Mouse (Mus musculus) erythroid progenitor cell, adult 5-6 weeks (primary cell): ENCODE measurements around the gene Lin52. TPM values are rescaled to one million over a fixed set of nuclear protein-coding genes. Genes with fewer than 3 reads are reported as not detected.
A peak's percentile ranks its signal among the peaks of the same experiment; 100 is the strongest.
"Not testable (repeated sequence)": the region's sequence is repeated elsewhere in the genome, so short reads cannot be mapped to it uniquely, and the experiment has no call there.

Experiments
- ATAC-seq: replicated peaks from 2 replicates; pipeline ENCODE4 v1.8.0; 2016; ENCODE audit warnings: moderate number of reproducible peaks, mild to moderate bottlenecking, moderate TSS enrichment, inconsistent platforms; ENCODE audit not compliant: poor library complexity, low FRiP score, severe bottlenecking
- total RNA-seq, 2 experiments: library from RNA; stranded (forward) in 1 of 2; stranded (reverse) in 1 of 2; fragments of 150-400 nt in 1 of 2; fragments of 186-747, 209-891 nt in 1 of 2; gene quantifications; 2 replicates each; pipeline versions ENCODE4 v1.2.3 to v1.2.4; 2015 to 2017; ENCODE audit warnings: low replicate concordance in 2 of 2

The Lin52 gene
- total RNA-seq, 2 experiments from 2014 or later = 22.0 to 41.1 TPM

DNA sequence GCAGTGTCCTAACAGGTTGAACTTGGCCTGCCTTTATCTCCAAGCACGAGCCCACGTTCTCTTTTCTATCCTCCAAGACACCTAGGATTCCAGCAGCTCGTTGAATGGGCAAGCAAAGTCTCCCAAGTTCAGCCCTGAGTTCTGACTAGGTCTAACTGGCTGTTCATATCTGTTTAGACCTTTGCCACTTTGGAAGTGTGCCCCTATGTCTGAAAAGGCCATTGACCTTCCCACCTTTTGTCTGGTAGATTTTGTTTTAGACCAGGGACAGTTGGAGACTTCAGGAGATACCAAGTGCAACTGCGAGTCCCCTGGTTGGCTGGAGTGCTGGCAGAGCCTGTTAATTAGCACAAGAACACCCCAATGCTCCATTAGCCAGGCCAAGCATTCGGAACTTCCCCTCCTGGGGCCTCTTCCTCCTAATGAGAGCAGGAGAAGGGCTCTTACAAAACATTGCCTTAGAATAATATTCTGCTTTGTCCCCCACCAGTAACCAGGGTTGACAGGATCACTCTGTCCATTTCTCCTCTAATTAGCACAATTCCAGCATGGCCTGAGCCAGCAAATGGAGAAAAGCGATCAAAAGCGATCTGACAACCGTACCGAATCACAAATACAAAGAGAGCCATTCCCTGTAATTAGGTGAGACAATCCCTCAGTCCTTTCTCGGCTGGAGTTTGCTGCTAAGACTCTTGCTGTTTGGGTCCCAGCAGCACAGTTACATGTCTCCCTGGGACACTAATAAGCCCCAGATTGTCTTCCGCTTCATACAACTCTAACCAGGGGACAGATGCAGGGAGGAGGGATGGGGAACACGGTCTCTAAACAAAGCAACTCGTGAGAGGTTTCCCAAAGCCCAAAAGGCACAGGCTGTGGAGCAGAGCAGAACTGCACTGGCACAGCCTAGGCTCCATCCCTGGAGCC, 80.9 kb downstream of the Lin52 start:
- ATAC-seq = no peak

- ATAC-seq = no peak
Observed at GRCm38 (mm10) chr12:84532830-84533199, 81.6 kb downstream of the Lin52 start.

- ATAC-seq = no peak
Observed at GRCm38 (mm10) chr12:84533706-84534486, 82.7 kb downstream of the Lin52 start.

DNA sequence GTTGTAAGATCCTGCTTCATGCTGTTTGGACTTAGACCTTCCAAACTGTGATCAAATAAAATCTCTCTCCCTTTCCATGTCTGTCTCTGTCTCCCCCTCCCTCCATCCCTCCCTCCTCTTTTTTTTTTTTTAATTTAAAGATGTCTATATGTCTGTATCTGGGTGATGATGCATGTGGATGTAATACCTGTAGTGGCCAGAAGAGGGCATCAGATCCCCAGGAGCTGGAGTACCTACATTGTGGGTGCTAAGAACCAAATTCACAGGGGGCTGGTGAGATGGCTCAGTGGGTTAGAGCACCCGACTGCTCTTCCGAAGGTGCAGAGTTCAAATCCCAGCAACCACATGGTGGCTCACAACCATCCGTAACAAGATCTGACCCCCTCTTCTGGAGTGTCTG, 88.3 kb downstream of the Lin52 start:
- not testable (repeated sequence) for ATAC-seq

GRCm38 (mm10) chr12:84541391-84541958, 90.3 kb downstream of the Lin52 start:
- ATAC-seq = no peak

DNA sequence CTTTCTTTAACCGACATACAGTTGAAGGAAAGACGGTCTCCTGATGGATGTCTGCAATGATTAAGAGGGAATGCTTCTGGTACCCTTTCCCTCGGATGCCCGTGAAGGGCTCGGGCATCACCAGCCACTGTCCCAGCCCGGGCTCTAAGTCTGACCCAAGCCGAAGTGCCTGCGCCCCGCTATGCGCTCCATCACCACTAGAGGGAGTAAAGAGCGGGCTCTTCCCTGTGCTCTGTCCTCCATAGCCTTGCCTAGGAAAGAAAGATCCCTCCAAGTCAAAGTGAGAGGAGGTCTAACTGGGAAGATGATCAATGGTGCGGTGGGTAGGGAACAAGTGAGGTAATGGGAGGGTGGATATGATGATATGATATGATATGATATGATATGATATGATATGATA, 94.8 kb downstream of the Lin52 start:
- peak; percentile 86 for ATAC-seq

DNA sequence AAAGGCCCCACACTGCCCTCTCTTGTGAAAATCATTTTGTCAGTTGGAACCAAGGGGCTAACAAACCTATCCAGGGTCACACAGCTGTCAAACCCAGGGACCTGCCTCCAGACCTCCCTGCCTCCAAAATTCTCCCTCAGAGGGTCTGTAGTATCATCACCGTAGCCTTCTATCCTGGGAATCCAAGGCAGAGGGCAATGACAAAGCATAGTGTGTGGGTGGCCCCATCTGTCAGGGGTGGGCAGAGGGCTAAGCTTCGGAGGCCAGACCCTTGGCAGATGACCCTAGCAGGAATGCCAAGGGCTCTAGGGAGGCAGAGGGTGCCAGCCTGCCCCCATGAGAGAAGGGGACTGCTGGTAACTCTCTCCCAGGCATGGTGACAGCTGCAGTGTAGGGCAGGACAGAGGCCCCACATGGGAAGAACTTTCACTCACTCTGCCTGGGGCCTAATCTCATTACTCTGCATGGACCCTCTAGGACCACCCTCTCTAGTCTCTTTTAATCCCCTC, 95.4 kb downstream of the Lin52 start:
- no peak for ATAC-seq

DNA sequence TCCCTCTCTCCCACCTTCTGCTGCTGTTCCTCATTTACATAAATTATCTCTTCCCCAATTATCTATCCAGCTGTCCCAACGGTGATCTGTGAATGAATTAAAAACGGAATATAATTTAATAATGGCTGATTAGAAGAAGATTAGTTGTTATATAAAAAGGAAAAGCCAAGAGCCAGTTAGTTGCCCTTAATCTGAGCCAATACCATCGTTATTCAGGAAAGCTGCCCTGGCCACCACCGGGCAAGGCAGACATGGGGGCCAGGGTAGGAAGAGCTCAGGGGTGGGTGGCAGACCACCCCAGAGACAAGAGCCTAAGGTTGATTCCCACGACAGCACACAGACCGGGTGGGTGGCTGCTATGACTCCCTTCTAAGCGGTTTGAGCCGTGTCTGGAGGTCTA, 97.0 kb downstream of the Lin52 start:
- no peak for ATAC-seq

DNA sequence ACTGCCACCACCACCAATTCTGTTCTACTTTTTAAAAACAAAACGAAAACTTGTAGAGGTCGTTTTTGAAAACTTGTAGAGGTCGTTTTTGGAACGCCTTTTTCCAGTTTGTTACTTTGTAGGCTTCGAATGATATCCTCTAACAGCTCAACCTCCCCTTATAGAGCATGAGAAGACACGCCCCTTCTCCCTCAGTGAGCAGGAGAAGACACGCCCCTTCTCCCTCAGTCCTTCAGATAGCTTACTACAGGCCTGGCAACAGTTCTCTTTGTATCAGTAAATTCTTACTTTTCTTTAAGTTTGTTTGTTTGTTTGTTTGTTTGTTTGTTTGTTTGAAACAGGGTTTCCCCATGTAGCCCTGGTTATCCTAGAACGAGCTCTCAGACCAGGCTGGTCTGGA, 104.0 kb downstream of the Lin52 start:
- no peak for ATAC-seq

- no peak for ATAC-seq
Observed at GRCm38 (mm10) chr12:84562558-84562957, 111.3 kb downstream of the Lin52 start.

DNA sequence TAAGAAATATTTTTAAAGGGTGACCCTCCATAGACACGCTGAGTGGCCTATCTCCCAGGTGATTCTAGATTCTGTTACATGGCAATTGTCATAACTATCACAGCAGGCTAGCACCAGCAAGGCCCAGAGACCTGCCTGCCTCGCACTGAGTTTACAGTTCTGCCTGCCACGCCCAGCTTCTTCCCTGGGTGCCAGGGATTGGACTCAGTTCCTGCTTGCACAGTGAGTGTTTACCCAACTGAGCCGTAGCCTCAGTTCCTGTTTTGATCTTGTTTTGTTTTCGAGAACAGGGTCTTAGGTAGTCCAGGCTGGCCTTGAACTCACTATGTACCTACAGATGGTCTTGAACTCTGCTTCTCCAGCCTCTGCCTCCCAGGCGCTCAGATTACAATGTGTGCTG, 116.4 kb downstream of the Lin52 start:
- no peak for ATAC-seq

DNA sequence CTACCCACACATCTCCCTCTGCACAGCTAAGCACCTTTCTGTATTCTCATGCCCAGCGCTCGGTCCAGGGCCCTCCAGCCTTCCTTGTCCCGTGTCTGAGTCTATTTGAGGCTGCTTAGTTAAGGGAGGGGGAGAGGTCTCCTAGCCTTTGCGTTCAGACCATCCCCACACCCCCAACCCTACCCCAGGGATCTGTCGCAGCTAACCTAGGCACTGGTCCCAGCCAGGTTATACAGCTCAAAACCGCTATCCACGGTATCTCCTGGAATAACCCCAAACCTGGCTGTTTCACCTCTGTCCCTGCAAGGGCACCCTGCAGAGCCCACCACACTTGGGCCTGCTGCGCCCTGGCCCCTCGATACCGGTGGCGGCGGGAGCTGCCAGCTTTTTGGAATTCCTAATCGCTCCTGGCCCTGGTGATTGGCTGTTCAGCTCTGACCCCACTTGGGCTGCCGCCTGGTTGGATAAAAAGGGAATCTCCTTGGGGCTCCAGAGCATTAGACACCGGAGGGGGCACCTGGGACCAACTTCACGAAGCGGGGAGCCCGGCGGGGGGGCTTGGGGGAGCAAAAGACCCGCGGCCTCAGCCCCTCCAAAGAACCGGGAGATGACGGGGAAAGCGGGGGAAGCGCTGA, 118.2 kb downstream of the Lin52 start, which contains the start of gene Vsx2:
TSS of gene Vsx2 (plus strand) at position 427 of the 635 bp plus-strand sequence.
- ATAC-seq = no peak

- no peak for ATAC-seq
Observed at GRCm38 (mm10) chr12:84569976-84570693, 118.9 kb downstream of the Lin52 start.

DNA sequence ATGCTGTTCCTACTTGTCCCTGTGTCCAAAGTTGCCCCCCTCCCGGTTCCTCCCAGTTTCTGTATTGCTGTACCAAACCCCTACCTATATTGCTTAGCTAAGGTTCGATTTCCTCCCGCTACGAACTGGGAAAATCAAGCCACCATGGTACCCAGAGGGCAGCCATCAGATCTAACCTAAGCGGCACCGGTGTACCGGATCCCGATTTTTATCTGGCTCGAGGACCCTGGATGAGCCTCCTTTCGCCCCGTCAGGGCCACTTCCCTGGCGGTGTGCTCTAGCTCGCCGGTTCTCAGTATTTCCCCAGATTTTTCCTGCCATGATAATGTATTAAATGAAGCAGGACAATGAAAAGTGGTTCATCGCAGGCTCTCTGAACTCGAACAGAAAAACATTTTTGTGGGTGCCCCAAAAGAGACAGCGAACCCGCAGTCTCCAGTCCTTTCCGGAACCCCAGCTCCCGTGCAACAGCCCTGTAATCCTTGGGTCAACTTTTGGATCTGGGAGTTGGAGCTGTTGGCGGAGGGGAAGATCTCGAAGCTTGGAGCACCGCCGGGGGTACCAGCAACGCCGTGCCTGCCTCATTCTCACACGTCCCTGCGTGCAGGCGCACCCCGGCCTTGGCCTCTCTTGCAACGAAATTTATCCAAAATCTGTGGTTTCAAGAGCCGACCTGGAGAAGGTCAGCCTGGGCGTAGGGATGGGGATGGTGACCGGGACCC, 119.6 kb downstream of the Lin52 start:
- no peak for ATAC-seq

- ATAC-seq = no peak
Observed at GRCm38 (mm10) chr12:84571466-84572340, 120.5 kb downstream of the Lin52 start.

GRCm38 (mm10) chr12:84572341-84572720, 121.1 kb downstream of the Lin52 start:
- no peak for ATAC-seq

GRCm38 (mm10) chr12:84573094-84573493, 121.9 kb downstream of the Lin52 start:
- ATAC-seq = no peak
